Mouse (Mus musculus): ENCODE data around the gene Gm10799.
"Not testable (repeated sequence)": the region's sequence is repeated elsewhere in the genome, so short reads cannot be mapped to it uniquely, and the experiment has no call there.

DNA sequence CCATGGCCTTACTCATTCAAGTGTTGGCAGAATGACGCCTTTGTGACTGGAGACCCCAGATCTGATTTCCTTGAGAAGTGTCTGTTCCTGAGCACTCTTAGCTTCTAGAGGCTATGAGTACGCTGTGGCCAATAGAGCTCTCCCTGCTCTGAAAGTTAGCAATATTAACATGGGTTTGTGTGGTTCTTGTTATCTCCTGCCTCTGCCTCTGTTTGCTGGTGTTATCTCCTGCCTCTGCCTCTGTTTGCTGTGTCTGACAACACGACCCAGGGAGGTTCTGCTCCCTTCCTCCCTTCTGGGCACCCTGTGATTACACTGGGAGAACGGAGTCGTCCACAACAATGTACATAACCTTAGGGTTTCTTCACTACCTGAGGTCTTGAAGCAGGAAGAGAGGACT is 9.9 kb upstream of the Gm10799 start:
- TF ChIP-seq CTCF (IDR thresholded peaks at IDR 0.05; ENCODE audit: low read depth): not testable (repeated sequence)
- peak; percentile 88 for TF ChIP-seq EP300 (IDR thresholded peaks at IDR 0.05; ENCODE audit: low read depth)

Data from liver, embryonic 14.5 days (tissue).